Mouse (Mus musculus) megakaryocyte, embryonic 14.5 days (primary cell): ENCODE measurements around the gene Fam118a.

ENCODE experiments used
- FLI1 ChIP-seq: IDR thresholded peaks from 2 replicates; pipeline ENCODE4 v1.6.1; 2012; ENCODE audit warnings: low read length, inconsistent platforms, mixed read lengths
- GATA1 ChIP-seq: IDR thresholded peaks from 3 replicates; pipeline ENCODE4 v1.6.1; 2012; ENCODE audit warnings: mixed read lengths, low read length, inconsistent platforms, borderline replicate concordance

GRCm38 (mm10) chr15:85063421-85063820 lies 34.7 kb downstream of the Fam118a start:
- TF ChIP-seq GATA1 (no peak), FLI1 (no peak)
